In the genomic region with DNA sequence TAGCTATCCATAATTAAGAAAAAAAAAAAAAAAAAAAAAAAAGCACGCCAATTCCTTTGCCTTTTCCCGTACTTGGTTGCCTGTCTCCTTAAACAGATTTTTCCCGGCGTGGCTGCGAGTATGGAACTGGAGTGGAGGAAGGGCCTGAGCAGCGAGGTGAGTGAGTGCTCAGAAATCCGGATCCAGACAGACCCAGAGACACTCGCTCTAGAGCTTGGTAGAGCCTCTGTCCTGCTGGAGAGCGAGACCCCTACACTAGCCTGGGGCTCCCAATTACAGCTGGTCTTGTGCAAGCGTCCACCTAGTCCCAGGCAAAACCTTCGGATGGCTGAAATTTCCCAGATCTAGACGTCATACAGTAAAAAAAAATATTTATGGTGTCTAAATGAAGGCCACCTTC, we compare ENCODE assay signal across 8 mouse cellular contexts. TPM values are rescaled to one million over a fixed set of nuclear protein-coding genes. Genes with fewer than 3 reads are reported as not detected.
DNase-seq lines count a peak whose midpoint lies in the region; ATAC-seq and TF ChIP-seq lines count a peak whose summit lies in the region.

No protein-coding gene starts in this region.

- peak overlapping the region; percentile 82 for H3K4me2 ChIP-seq in liver, embryonic 13.5 days

- TF ChIP-seq POLR2A in small intestine, adult 2 months (IDR thresholded peaks at IDR 0.05; ENCODE audit: low read depth, low read length) = no peak; the same call in 1 of the 2 replicates

- 0 out of 4 replicates have a peak, but pooled peaks have one; percentile 20 to 30 for ATAC-seq in hematopoietic stem cell, adult 5-6 weeks (replicated peaks in 1 of 2; ENCODE audit: insufficient read depth in 1 of 2, low FRiP score in 2 of 2, low TSS enrichment in 1 of 2, low read depth in 1 of 2, poor library complexity in 2 of 2, severe bottlenecking in 2 of 2)
- peak; percentile 32 for ATAC-seq in liver, embryonic 13.5 days (ENCODE audit: low read depth)

- 1% methylated on average over 12 of the region's 12 CpGs for WGBS in liver, embryonic 13.5 days (ENCODE audit: insufficient replicate concordance)
- WGBS in small intestine, adult 2 months = 2% methylated on average over 12 of the region's 12 CpGs

- H3K4me3 ChIP-seq in liver, embryonic 13.5 days (replicated peaks) = peak overlapping the region; percentile 86
- peak overlapping the region; percentile 89 for H3K4me3 ChIP-seq in small intestine, adult 2 months (ENCODE audit: low read depth, low read length)

- no peaks in the 10 kb centered on the region for H3K9me3 ChIP-seq in liver, embryonic 13.5 days (replicated peaks)

- peak overlapping the region; percentile 93 for H3K27ac ChIP-seq in liver, embryonic 13.5 days
- H3K27ac ChIP-seq in small intestine, adult 2 months (ENCODE audit: insufficient read depth, low read depth, low read length) = peak overlapping the region; percentile 46; the same call in 1 of the 2 replicates

- TF ChIP-seq CTCF in small intestine, adult 2 months (IDR thresholded peaks at IDR 0.05; ENCODE audit: extremely low read depth, insufficient read length, insufficient replicate concordance, low read depth, low read length) = no peak

- peak; percentile 60 for DNase-seq in embryo, embryonic 10 days (ENCODE audit: low spot score)
- DNase-seq in embryo, embryonic 9.5 days (ENCODE audit: extremely low spot score) = no peak
- peak; percentile 5 for DNase-seq in urinary bladder, postnatal 25 days (ENCODE audit: low spot score)
- DNase-seq in urinary bladder, adult 18-20 months (ENCODE audit: low spot score in 2 of 2) = no peak
- DNase-seq in liver, embryonic 13.5 days = no peak
- DNase-seq in ovary, postnatal 10 days (ENCODE audit: low spot score) = no peak

- H3K4me1 ChIP-seq in liver, embryonic 13.5 days (replicated peaks) = peaks cover 76% of the 10 kb centered on the region
- H3K4me1 ChIP-seq in small intestine, adult 2 months (ENCODE audit: control insufficient read depth, insufficient read depth, insufficient read length, low read length) = peaks cover 4% of the 10 kb centered on the region

- peaks cover 20% of the 10 kb centered on the region for H3K36me3 ChIP-seq in liver, embryonic 13.5 days
- no peaks in the 10 kb centered on the region for H3K36me3 ChIP-seq in small intestine, adult 2 months (ENCODE audit: control insufficient read depth, insufficient read depth, low read length)

- peak overlapping the region; percentile 94 for H3K9ac ChIP-seq in liver, embryonic 13.5 days

- H3K27me3 ChIP-seq in liver, embryonic 13.5 days = no peaks in the 10 kb centered on the region
- H3K27me3 ChIP-seq in small intestine, adult 2 months (ENCODE audit: control insufficient read depth, insufficient read depth, low read length) = no peaks in the 10 kb centered on the region

RNA-seq across cellular contexts. Expression of a gene that starts 0.6 kb away (rescaled TPM):
- 19.4 and 45.4 TPM in 2 replicates for total RNA-seq in hematopoietic stem cell, adult 5-6 weeks (2017)
- polyA plus RNA-seq in liver, embryonic 13.5 days (2015; fragmentation: Nextera tagmentation; extraction: Ambion mirVana) = 375 and 414 TPM in 2 replicates
- polyA plus RNA-seq in small intestine, adult 2 months (2012; rRNA removed) = 11.6 and 14.6 TPM in 2 replicates

Comparison
In these comparisons a context has a peak if more than half of its experiments do, and no peak if none do; other contexts are left out.
1. DNase-seq: peak in embryo, embryonic 10 days (single experiment) and urinary bladder, postnatal 25 days (single experiment); none in embryo, embryonic 9.5 days (single experiment), urinary bladder, adult 18-20 months (0 of 2), liver, embryonic 13.5 days (single experiment) and ovary, postnatal 10 days (single experiment).
2. RNA of a gene that starts 0.6 kb away (polyA plus RNA-seq): 375 to 414 TPM in liver, embryonic 13.5 days; 11.6 to 14.6 TPM in small intestine, adult 2 months; every median in the first group is over 10 times any median in the second.